Mouse (Mus musculus) thymus, adult 2 months (tissue): Measurements from ENCODE around the gene Sned1.
"Not testable (repeated sequence)": the region's sequence is repeated elsewhere in the genome, so short reads cannot be mapped to it uniquely, and the experiment has no call there.

Source experiments
- CTCF ChIP-seq: fragments of 200-500 bp; IDR thresholded peaks from 2 replicates; pipeline ENCODE4 v1.5.1; 2012; ENCODE audit warnings: mild to moderate bottlenecking, control low read depth, low read length, moderate library complexity, borderline replicate concordance; ENCODE audit not compliant: control insufficient read depth, poor library complexity, insufficient read depth; ENCODE audit errors: extremely low read depth
- POLR2A ChIP-seq: fragments of 200-500 bp; IDR thresholded peaks from 2 replicates; pipeline ENCODE4 v1.6.1; 2012; ENCODE audit warnings: mild to moderate bottlenecking, low read length, control low read depth, moderate library complexity; ENCODE audit not compliant: control insufficient read depth, poor library complexity, insufficient read depth; ENCODE audit errors: extremely low read depth

GRCm38 (mm10) chr1:93294491-93294890 lies 58.9 kb downstream of the Sned1 start:
- not testable (repeated sequence) for TF ChIP-seq POLR2A, CTCF
